Mouse (Mus musculus) erythroblast, adult 5-6 weeks (primary cell): ENCODE measurements around the gene Csnk2a1. TPM values are rescaled to one million over a fixed set of nuclear protein-coding genes. Genes with fewer than 3 reads are reported as not detected.

Source experiments
- ATAC-seq: replicated peaks from 2 replicates; pipeline ENCODE4 v1.8.0; 2016; ENCODE audit warnings: moderate number of reproducible peaks, mild to moderate bottlenecking, moderate TSS enrichment, inconsistent platforms; ENCODE audit not compliant: poor library complexity, low FRiP score, severe bottlenecking
- total RNA-seq, 2 experiments: library from RNA; stranded (forward) in 1 of 2; stranded (reverse) in 1 of 2; fragments of 150-400 nt in 1 of 2; fragments of 200-764, 138-1000 nt in 1 of 2; gene quantifications; 2 replicates each; pipeline versions ENCODE4 v1.2.3 to v1.2.4; 2015 to 2017; ENCODE audit warnings: low replicate concordance in 2 of 2

Gene Csnk2a1
- total RNA-seq, 2 experiments from 2014 or later, result 31.9 to 32.5 TPM

- no peak for ATAC-seq
These were observed 90.4 kb downstream of the Csnk2a1 start for GRCm38 (mm10) chr2:152317054-152317453.

- ATAC-seq, result no peak
These were observed 94.9 kb downstream of the Csnk2a1 start for GRCm38 (mm10) chr2:152321558-152321957.

- ATAC-seq, result no peak
These were observed 95.6 kb downstream of the Csnk2a1 start for GRCm38 (mm10) chr2:152322198-152322597.

- ATAC-seq, result no peak
These were observed 97.3 kb downstream of the Csnk2a1 start for GRCm38 (mm10) chr2:152323971-152324370.

- ATAC-seq, result no peak
These were observed 98.2 kb downstream of the Csnk2a1 start for GRCm38 (mm10) chr2:152324842-152325241.

GRCm38 (mm10) chr2:152326157-152326556 lies 99.5 kb downstream of the Csnk2a1 start:
- no peak for ATAC-seq

- ATAC-seq, result no peak
These were observed 100.0 kb downstream of the Csnk2a1 start for GRCm38 (mm10) chr2:152326654-152327053.

GRCm38 (mm10) chr2:152327980-152328379 lies 101.3 kb downstream of the Csnk2a1 start:
- no peak for ATAC-seq

- ATAC-seq, result peak; percentile 51
These were observed 104.3 kb downstream of the Csnk2a1 start for GRCm38 (mm10) chr2:152330858-152331423.

Other genes starting within 250 kb of the Csnk2a1 start
- 2.1 and 3.1 TPM in 2 replicates for gene Fam110a, start 246.6 kb upstream of the Csnk2a1 start, total RNA-seq (2015; ENCODE audit: low replicate concordance)
- gene Fam110a, start 246.6 kb upstream of the Csnk2a1 start, total RNA-seq (2017; ENCODE audit: low replicate concordance), result 0.70 and 5.7 TPM in 2 replicates
- gene Slc52a3, start 230.3 kb upstream of the Csnk2a1 start, total RNA-seq (2015; ENCODE audit: low replicate concordance), result not detected in 2 replicates
- not detected in 2 replicates for gene Slc52a3, start 230.3 kb upstream of the Csnk2a1 start, total RNA-seq (2017; ENCODE audit: low replicate concordance)
- gene Scrt2, start 145.3 kb upstream of the Csnk2a1 start, total RNA-seq (2015; ENCODE audit: low replicate concordance), result not detected in 2 replicates
- not detected in 2 replicates for gene Scrt2, start 145.3 kb upstream of the Csnk2a1 start, total RNA-seq (2017; ENCODE audit: low replicate concordance)
- 3.5 and 6.7 TPM in 2 replicates for gene Srxn1, start 121.3 kb upstream of the Csnk2a1 start, total RNA-seq (2015; ENCODE audit: low replicate concordance)
- 8.4 and 9.5 TPM in 2 replicates for gene Srxn1, start 121.3 kb upstream of the Csnk2a1 start, total RNA-seq (2017; ENCODE audit: low replicate concordance)
- not detected in 2 replicates for gene Tcf15, start 83.3 kb upstream of the Csnk2a1 start, total RNA-seq (2015; ENCODE audit: low replicate concordance)
- not detected in 2 replicates for gene Tcf15, start 83.3 kb upstream of the Csnk2a1 start, total RNA-seq (2017; ENCODE audit: low replicate concordance)
- 9.6 and 17.9 TPM in 2 replicates for gene Tbc1d20, start 67.0 kb downstream of the Csnk2a1 start, total RNA-seq (2015; ENCODE audit: low replicate concordance)
- gene Tbc1d20, start 67.0 kb downstream of the Csnk2a1 start, total RNA-seq (2017; ENCODE audit: low replicate concordance), result 5.6 and 9.9 TPM in 2 replicates
- gene Rbck1, start 105.8 kb downstream of the Csnk2a1 start, total RNA-seq (2015; ENCODE audit: low replicate concordance), result 28.2 TPM in 2 replicates
- 16.6 and 25.1 TPM in 2 replicates for gene Rbck1, start 105.8 kb downstream of the Csnk2a1 start, total RNA-seq (2017; ENCODE audit: low replicate concordance)
- gene Trib3, start 117.2 kb downstream of the Csnk2a1 start, total RNA-seq (2015; ENCODE audit: low replicate concordance), result 1.0 TPM in 1 of 2 replicates, not detected in the other
- gene Trib3, start 117.2 kb downstream of the Csnk2a1 start, total RNA-seq (2017; ENCODE audit: low replicate concordance), result 0.26 and 0.98 TPM in 2 replicates
- gene Nrsn2, start 149.8 kb downstream of the Csnk2a1 start, total RNA-seq (2015; ENCODE audit: low replicate concordance), result not detected in 2 replicates
- not detected in 2 replicates for gene Nrsn2, start 149.8 kb downstream of the Csnk2a1 start, total RNA-seq (2017; ENCODE audit: low replicate concordance)
- gene Sox12, start 171.2 kb downstream of the Csnk2a1 start, total RNA-seq (2015; ENCODE audit: low replicate concordance), result 2.3 and 2.5 TPM in 2 replicates
- gene Sox12, start 171.2 kb downstream of the Csnk2a1 start, total RNA-seq (2017; ENCODE audit: low replicate concordance), result 0.42 and 1.2 TPM in 2 replicates
- gene Zcchc3, start 188.2 kb downstream of the Csnk2a1 start, total RNA-seq (2015; ENCODE audit: low replicate concordance), result 0.58 and 2.3 TPM in 2 replicates
- gene Zcchc3, start 188.2 kb downstream of the Csnk2a1 start, total RNA-seq (2017; ENCODE audit: low replicate concordance), result 0.84 and 1.2 TPM in 2 replicates
- not detected in 2 replicates for gene 6820408C15Rik, start 188.7 kb downstream of the Csnk2a1 start, total RNA-seq (2015; ENCODE audit: low replicate concordance)
- gene 6820408C15Rik, start 188.7 kb downstream of the Csnk2a1 start, total RNA-seq (2017; ENCODE audit: low replicate concordance), result not detected in 2 replicates
- not detected in 2 replicates for gene Defb23, start 237.8 kb downstream of the Csnk2a1 start, total RNA-seq (2015; ENCODE audit: low replicate concordance)
- not detected in 2 replicates for gene Defb23, start 237.8 kb downstream of the Csnk2a1 start, total RNA-seq (2017; ENCODE audit: low replicate concordance)